Mouse (Mus musculus): ENCODE measurements at regions not wholly inside any gene's neighbourhood (a gene's known extent, or its start where the extent isn't known, plus 50 kb on each side); places are given as distances from the start of the nearest gene placed in this dataset.

GRCm38 (mm10) chr2:93126595-93127165, 60.7 kb upstream of the Trp53i11 start:
- TF ChIP-seq CTCF (IDR thresholded peaks at IDR 0.05; ENCODE audit: control insufficient read depth, insufficient read depth, insufficient read length) = no peak
- TF ChIP-seq MYOD1 (IDR thresholded peaks at IDR 0.05; ENCODE audit: control insufficient read depth, insufficient read length, low read depth) = peak; percentile 6
